Mouse (Mus musculus): ENCODE measurements at regions not wholly inside any gene's neighbourhood (a gene's known extent, or its start where the extent isn't known, plus 50 kb on each side); places are given as distances from the start of the nearest gene placed in this dataset.

GRCm38 (mm10) chr4:64432097-64432496, 385.3 kb upstream of the Tnc start:
- DNase-seq (ENCODE audit: extremely low spot score, low read depth, low spot score) = no peak

DNA sequence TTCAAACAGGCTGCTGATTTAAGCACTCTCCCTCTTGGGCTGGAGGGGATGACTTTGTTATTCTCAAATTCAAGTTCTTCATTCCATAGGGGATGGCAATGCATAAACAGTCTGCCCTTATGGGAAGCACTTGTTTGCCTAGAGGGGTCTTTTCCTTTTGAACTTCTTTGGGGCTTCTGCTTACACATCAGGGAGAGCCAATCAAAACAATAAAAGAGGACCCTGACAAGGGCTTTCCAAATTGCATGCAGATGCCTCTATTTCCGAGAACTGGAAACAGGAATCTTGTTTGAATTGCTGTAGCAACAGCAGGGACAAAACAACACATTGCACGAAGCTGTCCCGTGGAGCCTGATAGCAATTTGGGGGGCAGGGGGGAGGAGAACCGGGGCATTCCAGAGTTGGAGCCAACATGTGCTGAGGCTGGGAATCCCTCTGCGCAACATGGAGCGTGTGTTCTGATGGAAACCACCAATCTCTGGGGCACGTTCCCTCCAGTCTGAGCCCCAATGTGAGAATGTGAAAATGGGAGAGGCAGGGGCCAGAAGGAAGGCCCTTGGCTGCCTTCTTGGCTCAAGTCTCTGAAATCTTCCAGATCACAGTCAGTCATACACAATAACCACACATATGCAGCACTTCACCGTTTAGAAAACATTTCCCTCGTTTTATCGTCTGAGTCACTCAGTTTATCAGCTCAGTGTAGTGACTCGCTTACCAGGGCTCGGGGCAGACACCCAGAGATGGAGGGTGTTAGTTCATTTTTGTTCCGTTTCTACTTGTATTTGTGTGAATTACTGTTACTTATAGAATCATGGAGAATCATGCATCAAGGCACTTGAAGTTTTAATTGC, 391.2 kb upstream of the Tnc start:
- DNase-seq (ENCODE audit: extremely low spot score, low read depth, low spot score) = peak; percentile 28

GRCm38 (mm10) chr4:64451442-64451841, 404.6 kb upstream of the Tnc start:
- DNase-seq (ENCODE audit: extremely low spot score, low read depth, low spot score) = no peak

- DNase-seq (ENCODE audit: extremely low spot score, low read depth, low spot score) = no peak
Measured at GRCm38 (mm10) chr4:64451946-64452345, 405.1 kb upstream of the Tnc start.

GRCm38 (mm10) chr4:64492260-64492962, 445.6 kb upstream of the Tnc start:
- DNase-seq (ENCODE audit: extremely low spot score, low read depth, low spot score) = peak; percentile 28

- peak; percentile 100 for DNase-seq (ENCODE audit: extremely low spot score, low read depth, low spot score)
Measured at GRCm38 (mm10) chr4:64497759-64498158, 450.9 kb upstream of the Tnc start.

GRCm38 (mm10) chr4:64500635-64501395, 454.0 kb upstream of the Tnc start:
- no peak for DNase-seq (ENCODE audit: extremely low spot score, low read depth, low spot score)

DNA sequence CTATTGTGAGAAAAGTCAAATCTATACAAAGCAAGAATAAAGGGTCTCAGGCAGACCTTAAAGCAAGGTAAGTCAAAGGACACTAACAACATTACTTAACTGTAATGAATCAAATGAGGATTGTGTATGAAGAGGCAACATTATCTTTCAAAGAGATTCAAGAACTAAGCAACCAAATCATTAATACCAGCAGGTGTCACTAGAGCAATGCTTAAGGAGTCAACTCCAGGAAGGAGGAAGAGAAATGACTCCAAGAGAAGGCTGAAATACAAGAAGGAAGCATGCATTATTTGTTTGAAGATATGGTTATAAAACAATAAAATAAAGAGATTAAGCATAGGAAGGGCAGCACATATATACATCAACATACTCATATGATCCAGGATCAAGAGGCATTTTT, 475.1 kb upstream of the Tnc start:
- no peak for DNase-seq (ENCODE audit: extremely low spot score, low read depth, low spot score)

DNA sequence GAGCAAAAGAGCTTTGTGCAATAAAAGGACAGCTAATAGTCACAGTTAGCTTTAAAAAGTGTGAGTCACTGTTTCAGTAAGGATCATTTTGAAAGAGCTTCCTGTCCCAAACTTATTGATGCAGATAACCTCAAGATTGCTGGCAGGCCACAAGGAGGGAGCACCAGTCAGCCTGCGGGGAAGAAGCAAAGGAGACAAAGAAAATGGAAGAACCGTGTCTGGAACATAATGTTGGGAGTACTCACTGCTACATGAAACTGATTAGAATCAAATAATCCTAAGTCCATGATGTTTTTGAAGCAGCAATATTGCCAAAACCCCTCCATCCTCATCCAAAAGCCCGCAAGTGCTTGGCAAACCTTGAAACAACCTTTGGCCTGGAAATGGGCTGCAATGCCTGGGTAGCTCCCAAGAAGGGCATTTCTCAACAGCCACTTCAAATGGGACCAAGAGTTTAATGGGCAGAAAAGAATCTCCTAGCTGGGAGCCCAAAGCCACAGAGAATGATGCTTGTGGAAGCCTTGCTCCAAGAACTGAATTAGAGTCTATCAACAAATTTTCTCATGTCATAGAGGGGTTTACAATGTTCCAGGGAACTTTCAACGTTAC, 481.0 kb upstream of the Tnc start:
- DNase-seq (ENCODE audit: extremely low spot score, low read depth, low spot score) = no peak

DNA sequence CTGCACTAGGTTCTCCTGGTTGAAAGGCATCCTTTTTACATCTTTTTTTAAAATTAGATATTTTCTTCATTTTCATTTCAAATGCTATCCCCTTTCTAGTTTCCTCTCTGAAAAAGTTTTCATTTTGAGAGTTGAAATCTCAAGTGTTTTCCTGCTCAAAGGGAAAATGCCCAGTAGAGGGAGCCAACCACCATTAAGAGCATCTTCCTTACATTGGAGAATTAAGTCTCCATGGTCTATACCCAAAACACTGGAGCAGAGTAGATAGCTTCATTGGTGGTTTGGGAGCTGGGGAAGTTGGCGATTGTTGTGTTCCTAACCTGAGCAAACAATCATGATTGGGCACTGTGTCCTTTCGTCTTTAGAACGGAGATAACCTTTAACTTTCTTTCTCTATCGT, 483.8 kb upstream of the Tnc start:
- no peak for DNase-seq (ENCODE audit: extremely low spot score, low read depth, low spot score)

GRCm38 (mm10) chr4:64533019-64533418, 486.2 kb upstream of the Tnc start:
- no peak for DNase-seq (ENCODE audit: extremely low spot score, low read depth, low spot score)

- DNase-seq (ENCODE audit: extremely low spot score, low read depth, low spot score) = no peak
Measured at GRCm38 (mm10) chr4:64535554-64536253, 488.9 kb upstream of the Tnc start.

DNA sequence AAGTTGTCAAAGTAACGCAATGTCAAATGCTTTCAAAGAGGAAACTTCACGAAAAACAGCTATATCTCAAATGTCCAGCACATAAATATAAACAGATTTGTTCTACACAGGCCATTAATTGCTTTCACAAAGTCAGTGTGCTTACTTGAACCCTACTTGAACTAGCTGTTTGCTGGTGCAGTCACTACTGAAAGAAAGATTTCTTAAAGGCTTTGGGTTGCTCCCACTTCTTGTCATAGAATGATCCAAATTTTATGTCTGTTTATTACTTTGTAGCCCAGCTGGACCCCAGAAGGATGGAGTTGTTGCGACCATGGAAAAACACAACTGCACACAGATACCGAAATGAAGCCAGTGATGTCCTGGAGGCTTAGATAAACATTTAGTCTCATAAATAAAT, 491.2 kb upstream of the Tnc start:
- DNase-seq (ENCODE audit: extremely low spot score, low read depth, low spot score) = no peak

DNA sequence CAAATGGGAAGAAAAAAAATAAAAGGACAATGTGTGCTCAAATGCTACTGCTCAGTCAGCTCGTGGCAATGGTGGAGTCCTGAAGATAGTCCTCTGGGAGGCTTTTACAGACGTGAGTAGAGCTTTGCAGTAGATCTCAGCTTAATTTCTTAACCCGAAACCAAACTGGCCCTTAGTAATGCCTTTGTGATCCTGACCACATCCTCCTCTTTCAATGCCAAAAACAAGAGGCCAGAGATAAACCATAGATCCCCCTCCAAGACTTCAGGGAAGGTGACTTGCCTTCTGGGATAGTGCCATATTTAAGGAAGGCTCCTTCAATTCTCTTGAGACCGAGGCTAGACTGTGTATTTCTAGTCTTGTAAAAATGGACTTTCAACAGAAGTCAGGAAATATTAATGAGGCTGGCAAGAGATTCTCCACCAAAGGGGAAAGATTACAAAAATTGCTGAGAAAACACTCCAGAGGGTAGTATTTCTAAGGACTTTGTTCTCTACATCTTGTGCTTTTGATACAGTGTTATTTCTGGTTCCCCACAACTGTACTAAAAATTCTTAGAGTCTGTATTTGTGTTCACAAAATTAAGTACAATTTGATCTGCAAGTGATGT, 497.9 kb upstream of the Tnc start:
- no peak for DNase-seq (ENCODE audit: extremely low spot score, low read depth, low spot score)

DNA sequence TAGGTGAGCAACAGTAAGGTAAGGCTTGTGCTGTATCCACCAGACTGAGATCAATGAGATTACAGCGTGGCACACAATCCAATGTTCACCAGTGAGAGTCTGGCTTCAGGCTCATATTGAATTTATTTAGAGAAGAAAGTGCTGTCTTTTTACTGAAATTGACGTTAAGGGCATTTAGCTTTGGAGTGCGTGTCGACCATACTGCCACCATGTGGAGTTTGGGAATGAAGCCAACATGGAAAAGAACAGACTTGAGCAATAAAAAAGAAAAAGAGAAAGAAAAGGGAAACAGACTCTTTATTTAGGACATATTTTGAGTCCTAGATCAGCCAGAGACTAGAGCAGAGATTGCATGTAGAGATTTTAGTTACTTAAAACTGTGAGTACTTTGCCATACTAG, 499.6 kb upstream of the Tnc start:
- DNase-seq (ENCODE audit: extremely low spot score, low read depth, low spot score) = no peak

DNA sequence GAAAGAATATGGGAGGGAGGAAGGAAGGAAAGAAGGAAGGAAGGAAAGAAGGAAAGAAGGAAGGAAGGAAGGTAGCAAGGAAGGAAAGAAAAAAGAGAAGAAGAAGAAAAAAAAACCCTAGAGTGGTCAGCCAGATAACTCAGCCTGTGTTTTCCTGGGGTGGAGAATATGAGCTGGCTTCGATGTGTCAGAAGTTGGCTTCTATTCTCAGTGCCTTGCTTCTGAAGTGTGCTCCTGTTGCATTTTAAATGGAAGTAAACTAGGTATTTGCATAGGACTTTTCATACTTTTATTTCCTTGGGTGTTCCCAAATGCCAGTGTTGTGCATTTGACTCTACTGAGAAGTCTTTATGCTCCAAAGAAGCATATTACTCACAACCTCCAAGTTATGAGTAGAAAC, 515.7 kb upstream of the Tnc start:
- DNase-seq (ENCODE audit: extremely low spot score, low read depth, low spot score) = no peak

- no peak for DNase-seq (ENCODE audit: extremely low spot score, low read depth, low spot score)
Measured at GRCm38 (mm10) chr4:64563996-64564395, 517.2 kb upstream of the Tnc start.

DNA sequence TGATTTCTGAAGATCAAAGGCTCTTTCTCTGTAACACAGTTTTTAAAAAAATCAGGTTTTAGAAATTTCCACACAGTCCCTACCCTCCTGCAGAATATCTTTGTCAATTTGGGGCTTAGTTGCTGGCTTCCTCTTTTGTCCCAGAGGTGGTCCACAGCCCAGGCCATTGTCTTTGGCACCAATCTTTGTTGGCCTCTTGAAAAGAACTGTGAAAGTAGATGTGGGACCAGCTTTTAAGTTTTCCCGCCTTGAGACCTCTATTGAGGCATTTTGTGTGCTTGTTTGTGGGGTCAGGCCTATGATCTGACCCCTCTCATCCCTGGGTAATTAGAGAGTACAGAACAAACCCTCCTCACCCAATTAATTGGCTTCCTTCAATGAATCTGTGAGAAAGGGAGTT, 523.9 kb upstream of the Tnc start:
- DNase-seq (ENCODE audit: extremely low spot score, low read depth, low spot score) = no peak

DNA sequence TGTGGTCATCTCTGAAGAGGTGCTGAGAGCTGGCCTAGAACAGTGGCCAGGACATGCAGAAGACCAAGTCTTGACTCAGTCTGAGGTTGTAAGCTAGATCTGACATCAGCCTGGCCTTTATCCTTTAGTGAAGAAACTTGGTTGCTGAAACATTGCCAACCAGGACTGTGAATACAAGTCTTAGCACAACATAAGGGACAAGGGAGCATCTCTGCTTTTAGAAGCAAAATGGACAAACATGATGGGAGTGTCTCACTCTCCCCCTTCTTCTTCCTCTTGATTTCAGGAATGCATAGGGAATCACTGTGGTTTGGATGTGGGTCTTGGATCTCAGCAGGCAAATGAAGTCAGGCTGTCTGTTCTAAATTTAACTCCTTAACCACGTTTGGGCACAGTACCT, 529.1 kb upstream of the Tnc start:
- no peak for DNase-seq (ENCODE audit: extremely low spot score, low read depth, low spot score)

DNA sequence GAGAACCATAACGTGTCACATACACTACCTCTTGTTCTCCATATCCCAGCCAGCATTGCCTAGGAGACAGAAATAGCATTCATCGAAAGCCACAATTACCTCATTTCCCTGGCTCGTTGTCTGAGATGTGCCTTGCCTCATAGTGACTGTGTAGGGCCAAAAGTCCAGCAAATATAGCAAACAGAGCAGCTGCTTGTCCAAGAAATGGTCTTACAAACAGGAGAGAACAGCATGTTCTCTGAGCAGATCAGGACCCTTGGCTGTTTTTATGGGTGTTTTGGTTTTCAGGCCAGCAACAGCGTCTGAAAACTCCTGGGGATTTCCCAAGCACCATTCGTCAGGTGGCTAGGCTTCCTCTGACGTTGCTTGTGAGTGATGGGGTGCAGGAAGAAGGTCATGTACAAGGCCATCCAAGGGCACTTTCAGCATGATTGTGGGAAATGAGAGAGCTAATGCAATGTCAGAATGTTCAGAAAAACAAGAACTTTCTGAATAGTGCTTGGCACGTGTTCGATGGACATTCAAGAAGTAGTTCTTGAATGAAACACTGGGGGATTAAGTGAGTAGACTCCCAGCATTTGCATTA, 528.9 kb upstream of the Pappa start:
- DNase-seq (ENCODE audit: extremely low spot score, low read depth, low spot score) = no peak
